In genomic region chr3:101349542-101350307, GRCm38 (mm10) we compare ENCODE assay signal across 11 mouse cellular contexts. TPM values are rescaled to one million over a fixed set of nuclear protein-coding genes. Genes with fewer than 3 reads are reported as not detected.
A peak's percentile ranks its signal among the peaks of the same experiment; 100 is the strongest.
DNase-seq lines count a peak whose midpoint lies in the region; ATAC-seq lines count a peak whose summit lies in the region.
"Had no signal": no experiment of that assay in that cellular context is flagged by ENCODE, and none has a peak within 500 bp of the region (broad histone marks: within the 10 kb centered on the region; RNA-seq: fewer than 3 reads in every experiment).

No protein-coding gene starts in this region.

- no peaks in the 10 kb centered on the region for H3K36me3 ChIP-seq in hindbrain, embryonic 13.5 days
- H3K36me3 ChIP-seq in hindbrain, embryonic 11.5 days (ENCODE audit: control insufficient read depth, insufficient read depth, low read length) = no peaks in the 10 kb centered on the region
- H3K36me3 ChIP-seq in hindbrain, embryonic 14.5 days (replicated peaks; ENCODE audit: control insufficient read depth, insufficient read depth) = no peaks in the 10 kb centered on the region
- H3K36me3 ChIP-seq in midbrain, embryonic 12.5 days = no peaks in the 10 kb centered on the region

- peak overlapping the region; percentile 86 for H3K27ac ChIP-seq in hindbrain, embryonic 13.5 days
- no peak overlapping the region for H3K27ac ChIP-seq in hindbrain, embryonic 11.5 days (ENCODE audit: low read depth, low read length)
- peak overlapping the region; percentile 82 for H3K27ac ChIP-seq in hindbrain, embryonic 14.5 days
- H3K27ac ChIP-seq in midbrain, embryonic 12.5 days (replicated peaks) = peak overlapping the region; percentile 5; the same call in 1 of the 2 replicates

- WGBS in hindbrain, embryonic 13.5 days = 43% methylated on average over 6 of the region's 6 CpGs
- 49% methylated on average over 6 of the region's 6 CpGs for WGBS in hindbrain, embryonic 11.5 days
- 36% methylated on average over 6 of the region's 6 CpGs for WGBS in hindbrain, embryonic 14.5 days
- WGBS in midbrain, embryonic 12.5 days = 50% methylated on average over 6 of the region's 6 CpGs

- no peak overlapping the region for H3K9ac ChIP-seq in hindbrain, embryonic 13.5 days
- H3K9ac ChIP-seq in hindbrain, embryonic 11.5 days (ENCODE audit: low read depth, low read length) = no peak overlapping the region
- H3K9ac ChIP-seq in hindbrain, embryonic 14.5 days = no peak overlapping the region; the same call in 1 of the 2 replicates
- H3K9ac ChIP-seq in midbrain, embryonic 12.5 days (replicated peaks) = no peak overlapping the region

- ATAC-seq in hindbrain, embryonic 13.5 days (ENCODE audit: low FRiP score) = peak; percentile 90
- ATAC-seq in hindbrain, embryonic 11.5 days (ENCODE audit: low FRiP score) = no peak
- ATAC-seq in hindbrain, embryonic 14.5 days (ENCODE audit: low FRiP score) = peak; percentile 87
- no peak for ATAC-seq in midbrain, embryonic 12.5 days (ENCODE audit: low FRiP score, low read depth)

- H3K4me3 ChIP-seq in hindbrain, embryonic 13.5 days = no peak overlapping the region
- no peak overlapping the region for H3K4me3 ChIP-seq in hindbrain, embryonic 11.5 days (ENCODE audit: low read depth, low read length)
- H3K4me3 ChIP-seq in hindbrain, embryonic 14.5 days (replicated peaks; ENCODE audit: low read length) = no peak overlapping the region
- H3K4me3 ChIP-seq in midbrain, embryonic 12.5 days = no peak overlapping the region

- no peaks in the 10 kb centered on the region for H3K27me3 ChIP-seq in hindbrain, embryonic 13.5 days
- no peaks in the 10 kb centered on the region for H3K27me3 ChIP-seq in hindbrain, embryonic 11.5 days (ENCODE audit: control insufficient read depth, insufficient read depth, low read length)
- no peaks in the 10 kb centered on the region for H3K27me3 ChIP-seq in hindbrain, embryonic 14.5 days (ENCODE audit: control insufficient read depth, insufficient read depth, low read length)
- H3K27me3 ChIP-seq in midbrain, embryonic 12.5 days = 0 out of 2 replicates have a peak, but pooled peaks cover 4% of the 10 kb centered on the region

- H3K4me2 ChIP-seq in hindbrain, embryonic 13.5 days = no peak overlapping the region
- no peak overlapping the region for H3K4me2 ChIP-seq in hindbrain, embryonic 11.5 days (replicated peaks; ENCODE audit: low read depth, low read length)
- H3K4me2 ChIP-seq in hindbrain, embryonic 14.5 days (replicated peaks) = peak overlapping the region; percentile 20; the same call in 1 of the 2 replicates
- no peak overlapping the region for H3K4me2 ChIP-seq in midbrain, embryonic 12.5 days (replicated peaks)
- H3K4me2 ChIP-seq: heart, embryonic 11.5 days had no signal

- 0 out of 2 replicates have a peak, but pooled peaks cover 7% of the 10 kb centered on the region for H3K9me3 ChIP-seq in hindbrain, embryonic 13.5 days
- H3K9me3 ChIP-seq in hindbrain, embryonic 11.5 days (ENCODE audit: control insufficient read depth, low read length) = no peaks in the 10 kb centered on the region
- H3K9me3 ChIP-seq in hindbrain, embryonic 14.5 days (ENCODE audit: control insufficient read depth, low read length) = no peaks in the 10 kb centered on the region
- H3K9me3 ChIP-seq in midbrain, embryonic 12.5 days = 0 out of 2 replicates have a peak, but pooled peaks cover 3% of the 10 kb centered on the region

- DNase-seq in hindbrain, embryonic 11.5 days (ENCODE audit: low spot score) = no peak
- DNase-seq in brain, adult 2 months (ENCODE audit: low read depth, low spot score) = peak; percentile 85
- peak; percentile 57 for DNase-seq in hindbrain, embryonic 14.5 days (ENCODE audit: low spot score)
- DNase-seq in gastrocnemius, adult 18-20 months (ENCODE audit: low spot score) = no peak
- DNase-seq in adipocyte (ENCODE audit: low spot score) = no peak
- DNase-seq in adrenal gland, postnatal 25 days = no peak
- DNase-seq: cerebellum, postnatal 14 days; kidney, postnatal 4 days had no signal

- H3K4me1 ChIP-seq in hindbrain, embryonic 13.5 days (replicated peaks) = peaks cover 38% of the 10 kb centered on the region
- no peaks in the 10 kb centered on the region for H3K4me1 ChIP-seq in hindbrain, embryonic 11.5 days (replicated peaks; ENCODE audit: control insufficient read depth, insufficient read depth, low read length)
- peaks cover 29% of the 10 kb centered on the region for H3K4me1 ChIP-seq in hindbrain, embryonic 14.5 days (replicated peaks; ENCODE audit: control insufficient read depth, insufficient read depth, low read length)
- H3K4me1 ChIP-seq in midbrain, embryonic 12.5 days = peaks cover 22% of the 10 kb centered on the region

RNA-seq across cellular contexts. Expression of gene Igsf3, which starts 27.2 kb away (rescaled TPM):
- polyA plus RNA-seq in hindbrain, embryonic 13.5 days (2015; fragmentation: Nextera tagmentation; extraction: Ambion mirVana) = 81.4 and 87.9 TPM in 2 replicates
- 23.8 and 27.6 TPM in 2 replicates for polyA plus RNA-seq in hindbrain, embryonic 11.5 days (2014; fragmentation: Nextera tagmentation; extraction: Ambion mirVana)
- 48.8 and 51.7 TPM in 2 replicates for polyA plus RNA-seq in hindbrain, embryonic 14.5 days (2014; fragmentation: Nextera tagmentation; extraction: Ambion mirVana)
- 46.1 and 53.1 TPM in 2 replicates for polyA plus RNA-seq in midbrain, embryonic 12.5 days (2016; fragmentation: Nextera tagmentation; extraction: Ambion mirVana)
- total RNA-seq in gastrocnemius, adult 18-20 months (2021) = 1 to 10 TPM; 2.9 to 3.7 TPM
- 5.5 and 7.0 TPM in 2 replicates for total RNA-seq in adrenal gland, postnatal 25 days (2021)

Comparison
In these comparisons a context has a peak if more than half of its experiments do, and no peak if none do; other contexts are left out.
1. ATAC-seq: peak in hindbrain, embryonic 13.5 days (single experiment) and hindbrain, embryonic 14.5 days (single experiment); none in hindbrain, embryonic 11.5 days (single experiment) and midbrain, embryonic 12.5 days (single experiment).
2. DNase-seq: peak in brain, adult 2 months (single experiment) and hindbrain, embryonic 14.5 days (single experiment); none in hindbrain, embryonic 11.5 days (single experiment), gastrocnemius, adult 18-20 months (single experiment), adipocyte (single experiment) and adrenal gland, postnatal 25 days (single experiment).